Mouse (Mus musculus): ENCODE data around the gene Aire.
"Not testable (repeated sequence)": the region's sequence is repeated elsewhere in the genome, so short reads cannot be mapped to it uniquely, and the experiment has no call there.

The Aire gene

DNA sequence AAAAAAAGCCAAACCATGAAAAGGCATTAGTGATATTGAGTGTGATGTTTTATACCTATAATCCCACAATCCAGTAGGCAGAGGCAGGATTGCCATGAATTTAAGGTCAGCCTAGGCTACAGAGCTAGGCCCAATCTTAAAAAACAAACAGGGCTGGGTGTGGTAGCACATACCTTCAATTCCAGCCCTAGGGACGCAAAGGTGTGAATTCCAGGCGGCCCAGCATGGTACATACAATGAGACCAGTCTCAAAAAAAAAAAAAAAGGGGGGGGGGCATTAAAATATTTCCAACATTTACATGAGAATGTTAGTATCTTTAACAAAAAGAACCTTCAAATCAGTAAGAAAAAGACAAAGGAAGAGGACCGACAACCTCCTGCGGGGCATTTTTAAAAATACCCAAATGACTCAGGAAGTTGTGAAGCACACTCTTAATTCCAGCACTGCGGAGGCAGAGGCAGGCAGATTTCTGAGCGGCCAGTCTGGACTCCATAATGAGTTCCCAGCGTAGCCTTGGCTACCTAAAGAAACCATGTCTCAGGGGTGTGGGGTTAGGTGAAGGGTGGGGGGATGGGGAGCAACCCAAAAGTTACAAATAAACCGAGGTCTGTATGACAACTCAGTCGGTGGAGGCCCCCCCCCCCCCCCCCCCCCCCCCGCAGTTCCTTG, 4.8 kb upstream of the Aire start:
- no peak for DNase-seq

DNA sequence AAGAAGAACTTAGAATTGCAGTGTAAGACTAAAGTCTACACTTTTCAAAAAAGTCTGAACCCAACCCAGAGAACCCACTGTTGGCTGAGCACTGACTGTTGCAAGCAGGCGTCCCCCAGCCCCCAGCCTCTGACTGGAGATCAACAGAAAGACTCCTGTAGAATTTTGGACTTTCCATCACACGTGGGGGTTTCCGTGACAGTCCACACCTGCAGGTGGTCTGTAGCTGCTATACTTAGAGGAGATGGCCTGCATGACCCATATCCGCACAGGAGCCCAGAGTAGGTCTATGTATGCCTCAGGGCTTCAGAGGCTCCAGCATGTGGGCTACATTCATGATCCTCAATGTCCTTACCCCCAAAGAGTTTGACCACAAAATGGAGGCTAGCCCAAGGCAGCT, 3.0 kb upstream of the Aire start:
- DNase-seq, result no peak

DNA sequence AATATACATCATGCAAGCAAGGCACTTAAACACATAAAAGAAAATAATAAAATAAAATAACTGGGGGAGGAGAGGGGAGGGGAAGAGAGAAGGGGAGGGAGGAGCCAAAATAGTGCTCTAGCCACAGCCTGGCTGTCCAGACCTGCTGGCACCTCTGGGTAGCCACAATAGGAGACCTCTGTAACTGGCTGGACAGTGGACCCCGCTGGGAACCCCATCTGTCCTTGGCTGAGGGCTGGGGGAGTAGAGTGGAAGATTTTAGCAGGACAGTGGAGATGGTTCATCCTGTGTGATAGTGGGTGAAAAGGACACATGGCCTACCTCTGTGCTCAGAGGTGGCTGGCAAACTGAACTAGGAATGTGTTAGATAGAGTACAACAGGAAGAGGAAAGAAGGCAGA, 1.1 kb upstream of the Aire start:
- DNase-seq, result peak; percentile 61 to 66

DNA sequence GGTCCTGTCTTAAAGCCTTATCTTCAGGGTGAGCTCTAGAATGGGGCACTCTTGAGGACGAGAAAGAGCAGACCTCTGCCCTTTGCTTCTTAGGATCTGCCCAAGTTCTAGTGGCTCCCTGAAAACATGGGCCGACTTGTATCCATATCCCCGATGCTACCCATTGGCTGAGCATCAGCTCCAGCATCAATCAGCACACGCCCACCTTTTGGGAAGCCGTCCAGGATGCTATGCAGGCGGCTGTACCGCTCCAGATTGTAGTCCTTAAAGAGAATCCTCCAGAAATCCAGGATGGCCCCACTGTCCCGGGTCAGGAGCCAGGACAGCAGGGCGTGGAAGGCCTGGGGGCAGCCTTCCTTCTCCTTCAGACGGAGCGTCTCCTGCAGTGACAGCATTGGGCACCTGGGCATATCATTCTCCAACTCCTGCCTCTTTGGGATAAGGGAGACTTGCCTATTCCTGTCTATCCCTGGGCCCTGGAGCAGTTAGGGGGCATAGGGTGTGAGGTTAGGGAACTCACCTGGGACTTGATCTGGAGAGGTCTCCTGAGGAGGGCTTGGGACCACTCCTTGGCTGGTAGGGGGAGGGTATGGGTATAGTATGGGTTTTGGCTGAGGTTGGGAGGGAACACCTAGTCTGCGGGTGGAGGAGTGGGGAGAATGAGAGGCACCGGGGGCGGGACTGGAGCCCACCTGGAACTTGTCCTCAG, 559 bp downstream of the Aire start:
- DNase-seq, result no peak

DNA sequence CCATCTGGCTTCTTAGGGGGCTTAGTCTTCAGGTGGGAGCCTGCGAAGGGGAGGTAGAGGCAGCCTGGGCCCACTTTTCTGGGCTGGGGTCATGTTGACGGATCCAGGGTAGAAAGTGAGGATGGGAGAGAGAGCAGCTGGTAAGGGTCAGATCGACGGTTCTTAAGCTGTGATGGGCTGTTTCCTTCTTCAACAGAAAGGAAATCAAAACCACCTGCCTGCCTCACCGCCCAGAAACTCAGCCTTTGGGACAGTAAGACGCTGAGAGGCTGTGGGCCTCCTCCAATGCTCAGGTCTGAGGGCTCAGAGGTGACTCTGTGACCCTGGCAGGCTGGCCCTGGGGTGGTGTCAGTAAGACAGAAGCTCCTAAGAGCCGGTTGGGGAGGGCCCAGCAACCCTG, 1.3 kb downstream of the Aire start:
- DNase-seq, result no peak

DNA sequence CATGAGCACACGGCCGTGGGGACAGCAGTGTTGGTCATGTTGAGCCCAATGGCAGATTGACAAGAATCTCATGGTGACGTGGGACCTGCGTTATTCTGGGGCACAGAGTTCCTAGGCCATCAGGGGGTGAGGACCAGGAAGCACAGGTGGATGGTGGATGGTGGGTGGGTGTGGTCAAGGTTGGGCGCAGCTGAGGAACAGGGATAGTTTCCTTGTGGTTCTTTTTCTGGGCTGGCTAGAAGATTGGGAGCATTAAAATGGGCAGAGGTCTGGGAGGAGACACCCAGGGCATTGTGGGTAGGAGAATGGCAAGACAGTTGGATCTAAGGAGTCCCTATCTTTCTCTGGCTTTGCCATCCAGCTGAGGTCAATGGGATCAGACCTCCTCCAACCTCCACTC, 1.8 kb downstream of the Aire start, which contains the start of gene Dnmt3l:
Gene Dnmt3l (plus strand): TSS at position 301 of the 400 bp plus-strand sequence.
- DNase-seq, result no peak

DNA sequence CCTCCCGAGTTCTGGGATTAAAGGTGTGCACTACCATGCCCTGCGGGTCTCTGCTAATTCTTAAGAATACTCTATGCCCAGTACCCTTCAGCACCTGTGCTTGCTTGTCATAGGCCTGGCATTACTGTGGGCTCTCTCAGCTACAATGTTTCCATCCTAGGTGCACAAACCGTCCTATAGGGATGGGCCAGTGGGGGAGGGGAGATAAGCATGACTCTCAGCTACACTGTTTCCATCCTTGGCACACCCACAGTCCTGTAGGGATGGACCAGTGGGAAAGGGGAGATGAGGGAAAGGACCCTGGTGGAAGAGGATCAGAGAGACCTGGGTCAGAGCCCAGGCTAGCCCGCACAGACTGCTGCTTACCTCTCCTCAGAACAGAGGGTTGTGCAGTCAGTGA, 6.3 kb downstream of the Aire start:
- DNase-seq, result no peak

DNA sequence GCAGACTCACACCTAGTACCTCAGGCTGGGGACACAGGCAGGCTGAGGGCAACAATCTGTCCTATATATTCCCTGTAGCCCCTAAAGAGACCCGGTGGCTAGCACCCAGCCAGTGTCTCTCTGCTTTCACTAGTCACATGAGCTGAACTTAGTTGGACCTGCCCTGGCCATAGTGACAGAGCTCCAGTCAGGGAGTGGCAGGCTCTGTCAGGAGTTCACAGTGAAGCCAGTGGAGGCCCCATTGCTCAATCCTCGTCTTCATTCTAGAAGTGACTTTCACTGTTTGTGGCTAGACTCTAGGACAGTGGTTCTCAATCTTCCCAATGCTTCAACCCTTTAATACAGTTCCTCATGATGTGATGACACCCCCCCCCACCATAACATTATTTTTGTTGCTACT, 11.4 kb downstream of the Aire start:
- DNase-seq, result no peak

DNA sequence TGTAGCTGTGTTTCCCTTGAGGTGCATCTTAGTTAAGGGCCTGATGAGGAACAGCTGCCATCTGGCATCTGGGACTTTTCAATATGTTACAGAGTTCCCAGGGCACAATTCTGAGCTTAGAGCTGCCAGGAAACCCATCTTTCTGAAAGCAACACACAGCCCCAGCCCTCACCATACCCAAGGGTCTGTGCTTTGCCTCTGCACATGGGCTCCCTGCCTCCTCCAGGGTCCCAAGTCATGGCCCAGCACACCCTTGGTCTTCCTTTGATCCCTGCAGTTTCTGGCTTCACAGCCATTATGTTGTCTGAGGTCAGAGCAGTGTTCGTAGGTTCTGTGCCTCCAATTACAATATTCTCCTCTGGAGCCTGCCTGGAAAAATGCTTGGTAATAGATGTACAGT, 14.3 kb downstream of the Aire start:
- DNase-seq, result no peak

DNA sequence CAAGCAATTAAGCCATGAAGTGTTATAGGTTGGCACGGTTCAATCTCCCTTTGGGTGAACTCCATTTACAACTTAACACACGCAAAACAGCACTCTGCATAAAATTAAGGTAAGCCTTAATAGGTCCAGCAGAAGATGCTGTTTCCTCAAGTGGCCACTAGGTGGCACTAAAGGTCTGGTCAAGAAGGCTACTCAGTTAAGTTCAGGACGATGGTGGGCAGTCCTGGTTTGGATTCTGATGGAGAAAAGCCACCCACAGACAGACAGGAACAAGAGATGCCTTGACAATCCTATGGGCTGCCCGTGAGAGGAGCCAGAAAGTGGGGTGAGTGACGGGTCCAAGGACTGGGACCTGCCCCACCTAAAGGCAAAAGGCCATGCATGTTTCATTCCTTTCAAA, 15.3 kb downstream of the Aire start:
- DNase-seq, result peak; percentile 88 to 92

DNA sequence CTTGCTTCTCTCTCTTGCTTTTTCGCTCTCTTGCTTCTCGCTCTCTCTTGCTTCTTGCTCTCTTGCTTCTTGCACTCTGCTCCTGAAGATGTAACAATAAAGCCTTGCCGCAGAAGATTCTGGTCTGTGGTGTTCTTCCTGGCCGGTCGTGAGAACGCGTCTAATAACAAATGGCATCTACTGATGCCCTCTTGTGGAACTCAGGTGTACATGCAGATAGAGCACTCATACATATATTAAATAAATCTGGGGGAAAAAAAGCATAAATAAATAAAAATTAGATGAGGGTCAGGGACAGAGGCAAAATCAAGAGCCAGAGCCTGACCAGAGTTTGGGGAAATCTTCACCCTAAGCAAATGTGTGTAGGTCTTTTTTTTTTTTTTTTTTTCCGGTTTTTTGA, 18.0 kb downstream of the Aire start:
- DNase-seq, result not testable (repeated sequence)

DNA sequence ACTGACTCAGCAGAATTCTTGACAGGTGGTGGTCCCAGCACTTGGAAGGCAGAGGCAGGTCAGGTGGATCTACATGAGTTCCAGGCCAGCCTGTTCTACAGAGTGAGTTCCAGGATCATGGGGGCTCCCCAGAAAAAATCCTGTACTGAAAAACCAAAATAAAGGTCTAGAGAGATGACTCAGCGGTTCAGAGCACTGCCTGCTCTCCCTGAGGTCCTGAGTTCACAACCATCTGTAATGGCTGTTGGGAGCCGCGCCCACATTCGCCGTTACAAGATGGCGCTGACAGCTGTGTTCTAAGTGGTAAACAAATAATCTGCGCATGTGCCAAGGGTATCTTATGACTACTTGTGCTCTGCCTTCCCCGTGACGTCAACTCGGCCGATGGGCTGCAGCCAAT, 23.4 kb downstream of the Aire start:
- not testable (repeated sequence) for DNase-seq

DNA sequence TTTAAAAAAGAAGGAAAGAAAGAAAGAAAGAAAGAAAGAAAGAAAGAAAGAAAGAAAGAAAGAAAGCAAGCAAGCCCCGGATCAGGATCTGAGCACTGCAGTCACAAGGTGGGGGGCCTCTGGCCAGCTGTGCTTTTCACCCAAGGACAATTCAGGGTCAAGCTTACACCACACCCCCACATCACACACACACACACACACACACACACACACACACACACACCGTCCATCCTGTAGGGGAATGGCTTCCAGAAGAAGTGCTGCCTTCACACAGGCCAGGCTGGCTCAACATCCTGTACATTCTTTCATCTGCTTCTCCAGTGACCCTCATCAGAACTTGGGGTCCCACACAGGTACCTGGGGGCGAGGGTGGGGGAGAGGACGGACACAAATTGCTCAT, 24.1 kb downstream of the Aire start:
- no peak for DNase-seq

DNA sequence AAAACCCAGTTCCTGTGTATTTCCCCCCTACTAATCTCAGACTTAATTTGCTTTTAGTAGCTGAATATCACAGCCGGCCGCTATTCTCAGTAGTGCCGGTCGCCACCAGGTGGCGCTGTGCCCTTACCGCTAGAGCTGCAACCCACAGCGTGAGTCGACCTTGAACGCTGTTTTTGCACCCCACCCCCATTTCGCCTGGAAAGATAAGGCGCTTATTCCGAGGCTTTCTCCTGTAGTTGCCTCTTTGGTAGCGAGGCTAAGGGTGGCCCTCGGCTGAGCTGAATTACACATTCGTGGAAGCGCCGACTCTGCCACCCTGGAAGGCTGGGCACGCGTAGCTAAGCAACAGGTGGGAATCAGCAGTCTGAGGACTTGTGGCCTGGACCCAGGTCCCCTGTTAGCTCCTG, 24.6 kb downstream of the Aire start:
- DNase-seq, result peak; percentile 92 to 96

DNA sequence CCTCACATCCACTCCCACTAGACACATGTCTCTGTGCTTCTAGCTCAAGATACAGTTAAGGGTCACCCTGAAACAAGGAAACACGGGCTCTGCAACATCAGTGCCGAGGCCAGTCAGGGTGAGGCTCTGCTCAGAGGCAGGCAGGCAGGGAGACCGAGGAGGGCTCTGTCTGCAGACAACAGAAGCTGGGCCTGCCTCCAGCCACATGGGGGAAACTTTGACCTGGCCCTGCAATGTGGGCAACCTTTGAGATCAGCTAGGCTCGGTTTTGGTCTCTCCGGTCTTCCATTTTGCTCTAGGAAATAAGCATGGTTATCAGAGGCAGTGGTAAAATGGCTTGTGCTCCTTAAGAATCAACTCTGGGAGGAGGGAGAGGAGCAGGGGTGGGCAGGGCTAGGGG, 27.0 kb downstream of the Aire start:
- DNase-seq, result no peak

DNA sequence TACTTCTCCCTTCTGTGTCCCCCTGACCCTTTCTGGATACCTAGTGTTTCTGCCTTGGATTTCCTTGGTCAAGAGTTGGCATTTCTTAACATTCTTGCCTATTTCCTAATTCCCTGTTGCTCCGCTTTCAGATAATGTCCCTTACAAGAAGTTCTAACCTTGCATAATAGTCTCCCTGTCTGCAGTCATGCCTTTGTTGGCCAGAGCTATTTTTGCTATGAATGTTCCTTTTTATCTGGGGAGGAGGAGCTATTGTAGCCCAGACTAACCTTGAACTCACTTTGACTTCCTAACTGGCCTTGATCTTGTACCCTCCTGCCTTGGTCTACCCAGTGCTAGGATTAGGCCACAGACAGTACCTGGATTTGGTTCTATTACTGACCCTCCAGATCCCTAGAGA, 27.9 kb downstream of the Aire start:
- DNase-seq, result no peak

DNA sequence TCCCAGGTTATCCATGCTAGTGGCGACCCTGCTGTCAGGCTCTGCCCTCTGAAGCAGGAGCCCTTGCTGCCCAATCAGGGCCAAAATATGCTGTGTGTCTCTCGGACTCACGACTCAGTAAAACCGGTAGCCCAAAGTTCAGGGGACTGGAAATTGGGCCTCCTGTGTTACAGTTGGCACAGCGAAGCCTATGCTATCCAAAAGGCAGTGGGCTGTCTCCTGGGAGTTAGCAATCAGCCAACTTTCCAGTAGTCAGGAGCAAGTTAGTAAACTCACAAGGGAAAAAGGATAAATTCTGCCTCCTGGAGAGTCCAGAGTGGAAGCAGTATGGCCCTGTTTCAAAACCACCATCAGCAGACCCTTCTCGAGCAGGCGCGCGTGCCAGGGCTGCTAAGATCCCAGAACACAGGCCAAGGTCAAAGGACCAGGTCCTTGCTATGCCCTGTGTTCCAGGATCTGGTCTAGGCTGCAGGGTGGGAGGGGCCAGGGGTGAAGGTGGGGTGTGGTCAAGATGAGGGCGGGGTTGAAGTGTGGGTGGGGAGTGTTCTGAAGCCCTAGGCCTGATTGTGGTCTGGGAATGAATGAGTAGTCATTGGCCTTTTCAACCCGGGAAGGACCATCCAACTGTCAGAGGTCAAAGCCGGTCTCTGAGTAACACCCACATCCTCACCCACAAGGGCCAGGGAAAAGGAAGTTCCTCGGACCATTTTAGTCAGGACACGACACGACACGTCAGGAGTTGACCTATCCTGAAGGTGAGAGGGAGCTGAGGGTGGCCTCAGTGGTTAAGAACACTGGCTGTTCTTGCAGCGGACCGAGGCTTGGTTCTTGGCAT, 30.5 kb downstream of the Aire start:
- no peak for DNase-seq

DNA sequence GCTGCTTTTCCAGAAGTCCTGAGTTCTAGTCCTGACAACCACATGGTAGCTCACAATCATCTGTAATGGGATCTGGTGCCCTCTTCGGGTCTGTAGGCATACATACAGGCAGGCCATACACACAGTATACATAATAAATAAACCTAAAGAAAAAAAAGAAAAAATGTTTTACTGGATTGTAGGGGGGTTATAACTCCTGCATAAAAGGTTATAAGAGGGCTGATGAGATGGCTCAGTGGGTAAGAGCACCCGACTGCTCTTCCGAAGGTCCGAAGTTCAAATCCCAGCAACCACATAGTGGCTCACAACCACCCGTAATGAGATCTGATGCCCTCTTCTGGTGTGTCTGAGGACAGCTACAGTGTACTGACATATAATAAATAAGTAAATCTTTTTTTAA, 32.3 kb downstream of the Aire start:
- not testable (repeated sequence) for DNase-seq

DNA sequence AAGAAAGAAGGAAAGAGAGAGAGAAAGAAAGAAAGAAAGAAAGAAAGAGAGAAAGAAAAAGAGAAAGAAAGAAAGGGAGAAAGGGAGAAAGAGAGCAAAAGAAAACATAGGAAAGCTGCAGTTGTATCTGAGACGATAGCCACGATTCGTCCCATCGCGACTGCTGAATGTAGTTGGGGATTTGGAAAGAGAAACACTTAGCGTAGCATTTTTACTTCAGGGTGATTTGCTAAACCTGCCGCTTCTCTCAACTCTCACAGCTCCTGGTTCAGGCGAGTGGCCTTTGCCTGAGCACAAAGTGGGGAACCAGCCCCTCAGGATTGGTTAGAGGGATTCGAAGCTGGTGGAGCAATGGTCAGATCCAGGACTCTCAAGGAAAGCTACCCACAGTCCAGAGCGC, 33.1 kb downstream of the Aire start:
- DNase-seq, result no peak

DNA sequence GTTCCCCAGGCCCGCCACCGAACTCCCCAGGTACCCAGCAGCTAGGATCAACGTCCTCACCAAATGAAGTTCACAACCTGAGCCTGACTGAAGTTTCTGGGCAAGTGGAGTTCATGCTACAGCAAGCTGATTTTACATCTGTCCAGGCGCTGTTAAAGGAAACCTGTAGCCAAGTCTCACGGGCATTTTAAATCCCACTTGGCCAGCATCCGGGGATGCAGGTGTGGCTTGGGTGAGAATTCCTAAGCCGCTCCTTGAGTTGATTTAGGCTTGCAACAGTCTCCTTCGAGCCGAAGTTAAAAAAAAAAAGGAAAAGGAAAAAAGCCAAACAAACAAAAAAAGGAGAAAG, 33.5 kb downstream of the Aire start, which contains the start of gene Pfkl:
Gene Pfkl (minus strand): TSS at position 139 of the 349 bp plus-strand sequence.
- DNase-seq, result no peak

DNA sequence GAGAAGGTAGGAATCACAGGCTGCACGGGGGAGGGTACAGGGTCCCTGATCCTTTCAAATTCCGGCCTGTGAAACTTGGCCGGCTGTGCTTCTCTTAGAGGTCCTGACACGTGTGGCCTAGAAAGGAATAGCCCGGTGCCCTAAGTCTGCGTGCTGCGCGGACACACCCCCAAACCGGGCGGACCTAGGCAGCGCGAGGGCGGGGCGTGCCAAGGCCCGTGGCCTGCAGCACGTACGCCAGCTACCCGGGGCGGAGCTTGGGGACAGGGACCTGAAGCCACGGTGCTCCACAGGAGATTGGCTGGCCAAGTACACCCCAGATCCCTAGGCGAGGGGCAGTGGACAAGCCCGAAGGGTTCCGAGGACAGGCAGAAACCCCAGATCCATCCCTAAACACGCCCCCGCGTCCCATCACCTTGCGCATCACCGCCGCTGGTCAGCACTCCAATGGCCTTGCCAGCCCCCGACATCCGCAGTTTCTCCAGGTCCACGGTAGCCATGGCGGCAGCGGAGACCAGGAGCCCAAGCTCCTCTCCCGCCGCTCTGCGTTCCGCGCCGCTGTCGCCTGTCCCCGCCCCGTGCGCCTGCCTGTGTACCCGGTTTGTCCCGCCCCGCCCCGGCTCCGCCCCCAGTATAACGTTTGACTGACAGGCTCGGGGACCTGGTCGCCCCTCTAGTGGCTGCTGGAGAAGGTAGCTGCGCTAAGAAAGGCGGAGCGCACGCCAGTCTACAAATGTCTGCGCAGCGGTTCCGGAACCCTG, 34.0 kb downstream of the Aire start:
- peak; percentile 97 to 98 for DNase-seq

DNA sequence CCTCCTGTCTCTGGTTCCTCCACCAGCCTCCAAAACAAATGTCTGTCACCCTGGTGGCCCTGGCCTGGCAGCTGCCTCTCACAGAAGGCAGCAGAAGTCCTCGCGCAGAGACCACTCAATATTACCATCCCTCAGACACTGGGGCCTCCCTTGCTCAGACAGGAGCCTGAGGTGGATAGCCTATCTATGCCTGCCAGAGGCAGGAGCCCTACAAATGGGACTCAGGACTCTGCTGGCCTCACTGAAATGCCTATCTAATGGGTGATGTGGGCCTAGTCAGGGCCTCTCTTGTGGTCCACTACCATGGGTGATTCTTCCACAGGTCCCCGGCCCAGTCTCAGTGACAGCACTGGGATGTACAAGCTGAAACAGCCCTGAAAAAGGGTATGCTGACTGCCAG, 35.2 kb downstream of the Aire start:
- DNase-seq, result no peak

DNA sequence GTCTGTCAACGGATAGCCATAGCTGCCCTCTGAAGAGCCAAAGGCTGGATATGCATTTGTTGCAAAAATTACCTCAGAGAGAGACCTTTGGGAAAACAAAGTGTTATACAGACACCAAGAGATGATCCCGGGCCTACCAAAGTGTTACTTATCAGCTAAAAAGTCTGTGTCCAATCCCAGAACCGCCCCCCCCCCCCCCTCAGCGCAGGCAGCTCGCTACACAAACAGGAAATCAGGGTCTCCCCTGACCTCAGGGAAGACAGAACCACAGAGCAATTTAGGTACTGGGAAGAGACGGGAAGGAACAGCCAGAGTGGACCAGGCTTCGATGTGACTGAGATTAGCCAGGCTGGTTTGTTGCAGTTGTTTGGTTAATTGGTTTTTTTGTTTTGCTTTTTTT, 36.2 kb downstream of the Aire start:
- no peak for DNase-seq

Measured in cerebellum, postnatal 10 days (tissue).